Mouse (Mus musculus) heart, postnatal 0 days (tissue): ENCODE data around the gene Ankrd13c. TPM values are rescaled to one million over a fixed set of nuclear protein-coding genes. Genes with fewer than 3 reads are reported as not detected.
"Not testable (repeated sequence)": the region's sequence is repeated elsewhere in the genome, so short reads cannot be mapped to it uniquely, and the experiment has no call there.

ENCODE experiments used
- ATAC-seq: fragments of 200-750 bp; cut with Nextera tagmentation; 2 replicates; pipeline ENCODE4 v1.8.0; 2017; ENCODE audit warnings: low read depth, moderate number of reproducible peaks, moderate library complexity; ENCODE audit not compliant: insufficient read depth
- DNase-seq: peaks from one replicate; pipeline ENCODE4 v3.0.0-alpha.2; 2016; ENCODE audit warnings: low spot score
- H3K27ac ChIP-seq: fragments of 300-500 bp; sonication (generic); 2 replicates; pipeline ENCODE4 v1.5.1; 2014; ENCODE audit warnings: low read depth, mild to moderate bottlenecking
- H3K27me3 ChIP-seq: fragments of 300-500 bp; sonication (generic); 2 replicates; pipeline ENCODE4 v1.6.1; 2014; ENCODE audit warnings: low read length, mixed read lengths; ENCODE audit not compliant: control insufficient read depth, insufficient read depth
- H3K36me3 ChIP-seq: fragments of 300-500 bp; sonication (generic); replicated peaks from 2 replicates; pipeline ENCODE4 v1.6.1; 2014; ENCODE audit warnings: low read length, mixed read lengths; ENCODE audit not compliant: control insufficient read depth, insufficient read depth
- H3K4me1 ChIP-seq: fragments of 300-500 bp; sonication (generic); 2 replicates; pipeline ENCODE4 v1.6.1; 2014; ENCODE audit warnings: antibody characterized with exemption; ENCODE audit not compliant: control insufficient read depth, insufficient read depth
- H3K4me2 ChIP-seq: fragments of 300-500 bp; sonication (generic); 2 replicates; pipeline ENCODE4 v1.6.1; 2014; ENCODE audit warnings: low read depth, mild to moderate bottlenecking, low read length, moderate library complexity
- H3K4me3 ChIP-seq: fragments of 300-500 bp; sonication (generic); 2 replicates; pipeline ENCODE4 v1.5.1; 2014; ENCODE audit warnings: low read depth, low read length
- H3K9ac ChIP-seq: fragments of 300-500 bp; sonication (generic); replicated peaks from 2 replicates; pipeline ENCODE4 v1.6.1; 2014; ENCODE audit warnings: low read depth, low read length, mixed read lengths
- H3K9me3 ChIP-seq: fragments of 300-500 bp; sonication (generic); replicated peaks from 2 replicates; pipeline ENCODE4 v1.6.1; 2016; ENCODE audit warnings: low read length; ENCODE audit not compliant: control insufficient read depth
- CTCF ChIP-seq: IDR thresholded peaks from 2 replicates; pipeline ENCODE4 v1.5.1; 2016; ENCODE audit warnings: antibody characterized with exemption, control low read depth, low read depth
- EP300 ChIP-seq: IDR thresholded peaks from 2 replicates; pipeline ENCODE4 v1.6.1; 2016; ENCODE audit warnings: antibody characterized with exemption, low read depth
- WGBS: fragments of 180-500 bp; shearing (Covaris S2); extraction: QIAGEN DNeasy Blood & Tissue Kit; methylation state at CpG from one replicate; pipeline ENCODE4 v1.1.7; 2014; 5-methylcytosine and 5-hydroxymethylcytosine counted together
- polyA plus RNA-seq: library from polyadenylated mRNA; unstranded; fragments of >200 nt; fragmentation: Nextera tagmentation; extraction: Ambion mirVana; gene quantifications from 2 replicates; pipeline ENCODE4 v1.2.1, GENCODE M21; 2015
- total RNA-seq: library from RNA; depleted of rRNA; stranded (reverse); fragments of >200 nt; gene quantifications from 2 replicates; pipeline ENCODE4 v1.2.3, GENCODE M21; 2014; ENCODE audit warnings: low replicate concordance

Gene Ankrd13c
- total and polyA plus RNA-seq, 2 experiments from 2014 or later = 13.5 to 18.4 TPM

DNA sequence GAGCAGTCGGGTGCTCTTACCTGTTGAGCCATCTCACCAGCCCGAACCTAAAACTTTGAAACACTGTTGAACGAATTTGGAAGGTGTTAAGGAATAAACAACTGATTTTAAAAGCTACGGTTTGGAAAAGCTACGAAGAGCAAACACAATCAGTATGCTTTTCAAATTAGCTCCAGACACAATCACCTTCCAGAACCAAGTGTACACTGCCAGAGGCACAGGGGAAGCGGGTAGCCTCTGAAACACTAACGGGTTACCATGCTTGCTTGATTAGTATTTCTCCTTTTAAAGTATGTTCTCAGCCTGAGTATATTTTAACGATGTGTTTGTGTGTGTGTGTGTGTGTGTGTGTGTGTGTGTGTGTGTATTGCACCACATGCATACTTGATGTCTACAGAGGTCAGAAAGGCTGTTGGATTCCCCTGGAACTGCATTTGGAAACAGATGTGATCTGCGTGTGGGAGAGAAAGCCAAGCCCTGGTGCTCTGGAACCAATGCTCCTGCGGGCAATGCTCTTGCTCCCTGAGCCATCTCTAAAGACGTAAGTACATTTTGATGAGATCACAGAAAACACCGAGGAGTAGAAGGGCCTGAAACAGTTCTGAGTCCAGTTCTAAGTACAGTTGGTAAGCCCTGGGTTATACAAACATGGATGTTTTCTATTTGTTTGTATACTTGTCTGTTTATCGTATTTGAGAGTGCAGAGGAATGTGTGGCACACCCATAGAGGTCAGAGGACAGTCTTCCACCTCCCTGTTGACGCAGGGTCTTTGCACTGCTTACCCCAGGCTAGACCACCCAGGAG lies 21.1 kb upstream of the Ankrd13c start:
- DNase-seq = no peak
- Histone ChIP-seq H3K9ac (no peak overlapping the region), H3K4me2 (no peak overlapping the region), H3K27me3 (no peaks in the 10 kb centered on the region), H3K27ac (no peak overlapping the region), H3K4me3 (no peak overlapping the region), H3K36me3 (no peaks in the 10 kb centered on the region), H3K9me3 (no peaks in the 10 kb centered on the region), H3K4me1 (no peaks in the 10 kb centered on the region)
- no peak for ATAC-seq
- 84% methylated on average over 14 of the region's 14 CpGs for WGBS
- no peak for TF ChIP-seq EP300
- no peak for TF ChIP-seq CTCF

DNA sequence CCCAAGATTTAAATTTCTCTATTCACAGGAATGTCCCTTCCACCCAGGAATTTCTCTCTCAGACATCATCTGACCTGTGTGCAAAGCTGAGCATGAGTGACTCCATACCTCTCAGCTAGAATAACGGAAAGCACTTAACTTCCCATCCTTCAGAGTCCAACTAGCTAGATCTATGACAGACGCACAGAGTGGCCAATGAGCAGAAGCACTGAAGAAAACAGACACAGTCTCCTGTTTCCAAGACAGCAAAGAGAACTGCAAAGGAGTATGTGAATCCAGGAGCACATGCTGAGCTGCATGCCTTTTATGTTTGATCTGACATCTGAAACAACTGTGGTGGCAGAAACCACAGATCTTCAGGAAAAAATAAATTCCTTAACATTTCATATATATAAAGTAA lies 20.3 kb upstream of the Ankrd13c start:
- DNase-seq = no peak
- TF ChIP-seq CTCF = no peak
- TF ChIP-seq EP300 = no peak
- Histone ChIP-seq H3K4me3 (no peak overlapping the region), H3K36me3 (no peaks in the 10 kb centered on the region), H3K27ac (no peak overlapping the region), H3K9ac (no peak overlapping the region), H3K4me1 (no peaks in the 10 kb centered on the region), H3K27me3 (no peaks in the 10 kb centered on the region), H3K4me2 (no peak overlapping the region), H3K9me3 (no peaks in the 10 kb centered on the region)
- ATAC-seq = no peak
- WGBS = 48% methylated on average over 2 of the region's 2 CpGs

DNA sequence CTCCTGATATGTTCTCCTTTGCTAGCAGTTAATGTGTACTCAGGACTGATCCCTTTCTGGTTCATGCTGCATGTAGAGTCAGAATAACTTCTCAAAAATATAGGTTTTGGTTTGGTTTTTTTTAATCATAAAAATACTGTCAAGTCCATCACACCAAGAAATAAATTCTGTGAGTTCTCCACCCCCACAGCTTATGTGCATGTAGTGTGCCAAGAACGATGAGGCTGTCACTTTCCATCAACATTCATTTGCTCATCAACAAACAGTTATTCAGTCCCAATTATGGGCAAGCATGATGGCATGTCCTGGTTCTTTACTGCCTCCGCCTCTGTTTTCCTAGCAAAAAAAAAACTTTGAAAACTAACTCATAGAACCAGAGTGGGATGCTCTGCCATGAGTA lies 18.3 kb upstream of the Ankrd13c start:
- WGBS = 71% methylated on average over 2 of the region's 2 CpGs
- H3K9me3 ChIP-seq = no peaks in the 10 kb centered on the region
- TF ChIP-seq EP300 = no peak
- TF ChIP-seq CTCF = no peak
- no peak overlapping the region for H3K4me2 ChIP-seq
- no peaks in the 10 kb centered on the region for H3K4me1 ChIP-seq
- no peaks in the 10 kb centered on the region for H3K36me3 ChIP-seq
- no peak overlapping the region for H3K9ac ChIP-seq
- no peaks in the 10 kb centered on the region for H3K27me3 ChIP-seq
- DNase-seq (no peak), ATAC-seq (no peak)
- H3K4me3 ChIP-seq = no peak overlapping the region
- no peak overlapping the region for H3K27ac ChIP-seq

DNA sequence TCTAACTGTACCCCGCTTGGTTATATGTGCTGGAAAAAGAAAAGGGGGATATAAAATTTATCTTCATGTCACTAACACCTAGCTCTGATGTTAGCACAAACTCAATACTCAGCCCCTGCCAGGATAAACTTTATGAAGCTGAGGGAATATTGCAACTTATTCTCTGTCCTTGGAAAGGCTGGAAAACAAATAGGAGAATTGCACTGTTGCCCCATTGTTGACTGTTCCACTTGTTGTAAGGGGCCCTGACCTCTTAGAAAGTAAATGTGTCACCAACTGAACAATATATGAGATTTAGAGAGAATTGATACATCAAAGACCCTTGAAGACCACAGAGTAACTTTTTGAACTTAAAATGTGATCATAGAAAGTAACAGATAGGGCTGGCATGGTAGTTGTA lies 17.6 kb upstream of the Ankrd13c start:
- H3K4me3 ChIP-seq = no peak overlapping the region
- no peak overlapping the region for H3K4me2 ChIP-seq
- WGBS = 67% methylated on average over 1 of the region's 1 CpGs
- H3K4me1 ChIP-seq = no peaks in the 10 kb centered on the region
- no peak for TF ChIP-seq CTCF
- no peak for TF ChIP-seq EP300
- H3K9me3 ChIP-seq = no peaks in the 10 kb centered on the region
- DNase-seq (no peak), ATAC-seq (no peak)
- H3K9ac ChIP-seq = no peak overlapping the region
- H3K27ac ChIP-seq = no peak overlapping the region
- H3K36me3 ChIP-seq = no peaks in the 10 kb centered on the region
- H3K27me3 ChIP-seq = no peaks in the 10 kb centered on the region

DNA sequence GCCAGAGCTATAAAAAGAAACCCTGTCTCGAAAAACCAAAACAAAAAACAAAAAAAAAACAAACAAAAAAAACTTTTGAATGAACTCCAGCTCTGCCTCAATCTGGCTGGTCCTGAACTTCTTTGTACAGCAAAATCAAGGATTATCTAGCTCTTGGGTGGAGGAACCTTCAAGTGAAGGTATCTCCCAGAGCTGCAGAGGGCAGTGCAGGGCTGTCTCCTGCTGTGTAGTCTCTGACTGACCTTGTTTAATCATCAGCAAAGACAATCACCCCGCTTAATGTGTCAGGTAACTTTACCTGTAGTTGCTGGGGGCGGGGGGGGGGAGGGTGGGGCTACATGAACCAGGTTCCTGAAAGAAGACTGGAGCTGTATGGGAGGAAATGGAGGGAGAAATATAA lies 15.4 kb upstream of the Ankrd13c start:
- H3K9ac ChIP-seq = no peak overlapping the region
- no peak for TF ChIP-seq EP300
- TF ChIP-seq CTCF = peak; percentile 18; the same call in 1 of the 2 replicates
- no peaks in the 10 kb centered on the region for H3K4me1 ChIP-seq
- no peak overlapping the region for H3K4me3 ChIP-seq
- H3K9me3 ChIP-seq = no peaks in the 10 kb centered on the region
- H3K27me3 ChIP-seq = no peaks in the 10 kb centered on the region
- no peak overlapping the region for H3K27ac ChIP-seq
- ATAC-seq (no peak), DNase-seq (no peak)
- WGBS = 52% methylated on average over 3 of the region's 3 CpGs
- H3K36me3 ChIP-seq = no peaks in the 10 kb centered on the region
- no peak overlapping the region for H3K4me2 ChIP-seq

DNA sequence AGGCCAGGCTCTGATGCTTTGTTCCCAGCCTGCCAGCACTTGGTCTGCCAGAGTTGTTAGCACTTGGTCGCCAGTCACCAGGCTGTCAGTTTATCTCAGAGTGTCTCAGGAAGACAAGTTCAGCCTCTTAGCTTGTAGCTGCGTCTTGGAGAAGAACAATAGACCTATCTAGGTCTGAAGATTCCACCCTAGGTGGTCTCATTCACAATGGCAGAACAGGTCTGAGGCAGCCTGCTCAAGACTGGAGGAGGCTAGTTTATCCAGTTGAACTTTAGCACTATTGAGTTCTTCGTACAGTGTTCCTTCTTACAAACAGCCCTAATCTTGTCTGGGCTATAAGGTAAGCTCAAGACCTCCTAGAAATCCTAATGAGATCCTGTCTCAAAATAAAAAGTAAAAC lies 15.0 kb upstream of the Ankrd13c start:
- TF ChIP-seq CTCF (no peak), EP300 (no peak)
- H3K4me3 ChIP-seq = no peak overlapping the region
- no peaks in the 10 kb centered on the region for H3K36me3 ChIP-seq
- H3K9ac ChIP-seq = no peak overlapping the region
- DNase-seq (no peak), ATAC-seq (no peak)
- no peak overlapping the region for H3K27ac ChIP-seq
- H3K9me3 ChIP-seq = no peaks in the 10 kb centered on the region
- H3K4me2 ChIP-seq = no peak overlapping the region
- no peaks in the 10 kb centered on the region for H3K27me3 ChIP-seq
- H3K4me1 ChIP-seq = no peaks in the 10 kb centered on the region
- WGBS = 28% methylated on average over 3 of the region's 3 CpGs

DNA sequence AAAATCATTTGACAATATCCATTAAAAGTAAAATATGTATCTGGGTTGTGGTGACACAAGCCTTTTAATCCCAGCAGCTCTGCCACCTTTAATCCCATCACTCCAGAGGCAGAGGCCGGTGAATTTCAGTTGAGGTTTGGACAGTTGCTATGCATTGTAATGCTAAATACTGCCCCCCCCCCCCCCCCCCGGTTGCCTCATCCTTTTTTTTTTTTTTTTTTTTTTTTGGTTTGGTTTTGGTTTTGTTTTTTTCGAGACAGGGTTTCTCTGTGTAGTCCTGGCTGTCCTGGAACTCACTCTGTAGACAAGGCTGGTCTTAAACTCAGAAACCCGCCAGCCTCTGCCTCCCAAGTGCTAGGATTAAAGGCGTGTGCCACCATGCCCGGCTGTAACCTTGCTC lies 13.8 kb upstream of the Ankrd13c start:
- not testable (repeated sequence) for ATAC-seq, H3K9me3 ChIP-seq, H3K4me3 ChIP-seq, H3K36me3 ChIP-seq, H3K9ac ChIP-seq, H3K4me1 ChIP-seq, H3K27me3 ChIP-seq, H3K4me2 ChIP-seq, DNase-seq, H3K27ac ChIP-seq
- 65% methylated on average over 5 of the region's 6 CpGs for WGBS
